Mouse (Mus musculus) yolk sac, embryonic 10.5 days (tissue): ENCODE results near the gene Hs2st1.

Experiments used
- DNase-seq: peaks from one replicate; pipeline ENCODE4 v3.0.0-alpha.2; 2017; ENCODE audit warnings: low spot score

The Hs2st1 gene

DNA sequence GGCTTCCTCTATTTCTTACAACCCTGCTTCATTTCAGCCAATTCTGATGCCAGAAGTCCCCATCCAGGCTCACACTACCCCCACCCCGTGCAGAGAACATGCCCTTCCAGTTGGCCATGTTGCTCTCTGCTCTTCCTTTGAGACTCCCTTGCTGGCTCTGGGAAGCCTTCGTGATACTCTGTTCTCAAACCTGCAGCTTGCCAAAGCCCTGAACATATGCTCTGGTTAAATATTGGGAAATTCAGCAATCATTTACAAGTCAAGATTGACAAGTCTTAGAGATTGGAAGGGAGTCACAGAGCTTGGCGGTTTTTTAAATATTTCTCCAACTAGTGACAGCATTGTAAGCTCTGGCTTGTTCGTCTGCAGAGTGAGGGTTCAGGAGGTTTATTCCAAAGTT lies 183.5 kb downstream of the Hs2st1 start:
- peak; percentile 36 for DNase-seq

DNA sequence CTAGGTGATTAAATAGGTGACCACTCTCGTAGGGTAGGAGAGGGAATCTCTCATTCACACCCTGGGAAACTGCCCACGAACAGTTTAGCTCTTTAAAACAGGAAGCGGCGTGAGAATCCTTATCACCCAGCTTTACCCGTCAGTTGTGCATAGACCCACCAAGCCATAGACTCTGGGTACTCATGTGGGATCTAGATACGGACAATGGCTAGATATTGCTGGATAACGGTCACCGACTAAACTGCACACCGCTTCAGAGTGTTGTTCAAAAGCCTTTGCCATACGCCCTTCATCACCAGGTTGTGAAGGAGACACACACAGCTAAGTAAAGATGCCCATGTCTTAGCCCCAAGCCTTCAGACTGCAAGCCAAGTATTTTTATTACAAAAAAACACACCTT lies 185.3 kb downstream of the Hs2st1 start:
- DNase-seq, result no peak

DNA sequence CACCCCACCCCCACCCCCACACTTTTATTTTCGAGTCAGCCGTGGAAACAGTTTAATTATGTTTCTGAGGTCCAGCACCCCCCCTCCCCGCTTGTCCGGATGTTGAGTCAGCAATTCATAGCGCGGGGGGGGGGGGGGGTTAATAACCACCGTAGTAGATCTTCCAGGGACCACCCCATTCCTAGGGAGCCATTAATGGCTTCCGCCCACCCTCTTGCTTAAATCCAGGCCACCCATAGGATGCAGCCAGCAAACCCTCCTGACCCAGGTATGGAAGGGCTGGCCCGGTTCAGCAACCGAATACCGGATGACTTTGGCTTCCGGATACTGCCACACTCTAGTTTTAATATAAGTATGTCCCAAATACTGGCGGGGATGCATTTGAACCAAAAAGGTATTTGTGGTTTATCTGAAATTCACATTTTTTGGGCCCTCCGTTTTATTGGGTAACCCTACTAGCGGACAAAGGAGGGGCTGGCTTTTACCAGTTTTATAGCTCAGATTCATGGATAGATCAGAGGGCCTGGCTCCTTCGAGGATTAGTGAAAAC lies 188.5 kb downstream of the Hs2st1 start:
- no peak for DNase-seq

DNA sequence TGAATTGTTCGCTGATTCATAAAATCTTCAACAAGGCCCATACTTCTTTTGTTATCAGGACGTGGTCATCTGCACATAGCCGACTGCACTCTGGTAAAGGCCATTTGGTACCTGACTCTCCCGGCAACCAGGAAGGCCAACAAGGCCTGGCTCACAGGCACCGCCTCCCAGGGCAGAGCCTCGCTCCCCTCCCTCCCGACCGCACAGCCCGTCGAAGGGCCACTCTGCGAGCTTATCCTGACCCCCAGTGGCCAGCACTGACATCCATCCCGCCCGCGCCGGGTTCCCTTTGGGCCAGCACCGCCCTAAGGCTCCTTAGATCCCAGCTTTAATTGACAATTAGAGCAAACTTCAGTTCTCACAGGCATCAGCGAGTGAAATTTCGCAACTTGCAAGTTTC lies 189.1 kb downstream of the Hs2st1 start:
- DNase-seq, result peak; percentile 83

DNA sequence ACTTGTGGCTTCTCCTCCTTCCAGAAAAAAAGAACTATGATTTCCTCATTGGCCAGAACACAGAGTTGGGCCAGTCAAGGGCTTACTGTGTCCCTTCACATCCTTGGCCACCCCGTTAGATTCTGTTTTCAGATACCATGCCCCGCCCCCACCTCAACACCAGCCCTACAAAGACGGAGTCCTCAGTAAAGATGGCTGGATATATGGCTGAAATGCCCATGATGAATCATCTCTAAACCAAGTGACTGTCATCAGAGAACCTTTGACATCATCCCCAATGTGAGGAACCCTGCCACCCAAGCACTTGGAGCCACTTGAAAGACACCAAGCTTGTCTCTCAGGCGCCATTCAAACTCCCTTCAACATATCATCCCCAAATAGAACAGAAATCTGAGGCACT lies 190.2 kb downstream of the Hs2st1 start:
- no peak for DNase-seq
